Mouse (Mus musculus): ENCODE data around the gene Cd164l2.

- TF ChIP-seq CTCF (IDR thresholded peaks at IDR 0.05; ENCODE audit: borderline replicate concordance, insufficient read depth, low read depth, low read length) (no peak), POLR2A (IDR thresholded peaks at IDR 0.05; ENCODE audit: borderline replicate concordance, insufficient read depth, low read length) (no peak)
Observed at GRCm38 (mm10) chr4:133195014-133195413, 16.9 kb upstream of the Cd164l2 start.

Data from cerebellum, adult 2 months (tissue).